Mouse (Mus musculus) stomach, postnatal 0 days (tissue): ENCODE data around the gene Rnf8.

ENCODE experiments used
- CTCF ChIP-seq: IDR thresholded peaks from 2 replicates; pipeline ENCODE4 v1.5.1; 2016; ENCODE audit warnings: antibody characterized with exemption, low read depth, mild to moderate bottlenecking, moderate library complexity
- EP300 ChIP-seq: optimal IDR thresholded peaks from 2 replicates; pipeline ENCODE3; 2016; ENCODE audit warnings: antibody characterized with exemption

DNA sequence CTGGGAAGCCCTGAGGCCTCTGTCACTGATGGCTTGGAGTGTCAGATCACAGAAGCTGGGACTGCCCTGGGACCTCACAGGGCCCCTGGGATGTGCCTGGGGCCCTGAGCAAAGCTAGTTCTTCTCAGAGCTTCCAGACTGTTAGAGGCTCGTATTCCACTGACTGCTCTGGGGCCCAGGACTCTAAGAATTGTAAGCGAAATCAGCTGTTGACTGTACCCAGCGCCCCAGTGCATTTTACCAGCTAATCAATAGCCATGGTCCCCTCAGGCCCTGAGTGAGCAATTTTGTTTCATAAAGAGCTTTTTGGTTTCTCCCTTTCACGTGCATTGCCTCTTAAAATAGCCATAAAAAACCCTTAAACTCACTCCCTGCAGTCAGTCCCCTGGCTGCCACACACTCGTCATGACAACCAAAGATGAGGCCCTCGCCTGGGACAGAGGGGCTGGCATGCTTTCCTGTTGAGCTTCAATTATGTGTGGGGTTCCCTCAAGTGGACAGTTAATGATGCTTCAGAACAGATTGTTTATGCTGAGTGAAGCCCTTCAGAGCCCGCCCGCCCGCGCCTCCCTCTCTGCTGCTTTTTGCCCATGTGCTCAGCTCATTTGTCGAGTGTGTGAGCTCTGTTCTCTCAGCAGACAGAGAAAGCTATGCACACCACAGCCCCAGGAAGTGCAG is 25.2 kb upstream of the Rnf8 start:
- TF ChIP-seq CTCF (peak; percentile 23; the same call in 1 of the 2 replicates), EP300 (no peak)
